Mouse (Mus musculus) hindbrain, embryonic 16.5 days (tissue): ENCODE data around the gene Sys1. TPM values are rescaled to one million over a fixed set of nuclear protein-coding genes. Genes with fewer than 3 reads are reported as not detected.
A peak's percentile ranks its signal among the peaks of the same experiment; 100 is the strongest.

Source experiments
- ATAC-seq: fragments of 200-750 bp; cut with Nextera tagmentation; 2 replicates; pipeline ENCODE4 v1.8.0; 2017; ENCODE audit warnings: moderate TSS enrichment, moderate library complexity
- H3K27ac ChIP-seq: fragments of 300-500 bp; sonication (generic); 2 replicates; pipeline ENCODE4 v1.5.1; 2014; ENCODE audit warnings: low read depth, mild to moderate bottlenecking, control low read depth, low read length, moderate library complexity
- H3K27me3 ChIP-seq: fragments of 300-500 bp; sonication (generic); replicated peaks from 2 replicates; pipeline ENCODE4 v1.6.1; 2014; ENCODE audit warnings: low read length; ENCODE audit not compliant: control insufficient read depth, insufficient read depth
- H3K36me3 ChIP-seq: fragments of 300-500 bp; sonication (generic); 2 replicates; pipeline ENCODE4 v1.6.1; 2014; ENCODE audit warnings: mild to moderate bottlenecking, low read length, moderate library complexity, mixed read lengths; ENCODE audit not compliant: control insufficient read depth, insufficient read depth
- H3K4me1 ChIP-seq: fragments of 300-500 bp; sonication (generic); 2 replicates; pipeline ENCODE4 v1.6.1; 2014; ENCODE audit warnings: low read depth, low read length; ENCODE audit not compliant: control insufficient read depth, insufficient read depth
- H3K4me2 ChIP-seq: fragments of 300-500 bp; sonication (generic); 2 replicates; pipeline ENCODE4 v1.6.1; 2014; ENCODE audit warnings: mild to moderate bottlenecking, low read length, control low read depth, moderate library complexity
- H3K4me3 ChIP-seq: fragments of 300-500 bp; sonication (generic); 2 replicates; pipeline ENCODE4 v1.5.1; 2014; ENCODE audit warnings: mild to moderate bottlenecking, low read length, control low read depth, moderate library complexity
- H3K9ac ChIP-seq: fragments of 300-500 bp; sonication (generic); 2 replicates; pipeline ENCODE4 v1.6.1; 2014; ENCODE audit warnings: low read depth, mild to moderate bottlenecking, control low read depth, low read length, moderate library complexity
- H3K9me3 ChIP-seq: fragments of 300-500 bp; sonication (generic); 2 replicates; pipeline ENCODE4 v1.6.1; 2014; ENCODE audit warnings: mild to moderate bottlenecking, low read length, moderate library complexity; ENCODE audit not compliant: control insufficient read depth
- WGBS: fragments of 180-500 bp; shearing (Covaris S2); extraction: QIAGEN DNeasy Blood & Tissue Kit; methylation state at CpG from one replicate; pipeline ENCODE4 v1.1.7; 2014; 5-methylcytosine and 5-hydroxymethylcytosine counted together
- polyA plus RNA-seq: library from polyadenylated mRNA; unstranded; fragments of >200 nt; fragmentation: Nextera tagmentation; extraction: Ambion mirVana; gene quantifications from 2 replicates; pipeline ENCODE4 v1.2.1, GENCODE M21; 2015

The Sys1 gene
- polyA plus RNA-seq, result 89.7 and 95.6 TPM in 2 replicates

DNA sequence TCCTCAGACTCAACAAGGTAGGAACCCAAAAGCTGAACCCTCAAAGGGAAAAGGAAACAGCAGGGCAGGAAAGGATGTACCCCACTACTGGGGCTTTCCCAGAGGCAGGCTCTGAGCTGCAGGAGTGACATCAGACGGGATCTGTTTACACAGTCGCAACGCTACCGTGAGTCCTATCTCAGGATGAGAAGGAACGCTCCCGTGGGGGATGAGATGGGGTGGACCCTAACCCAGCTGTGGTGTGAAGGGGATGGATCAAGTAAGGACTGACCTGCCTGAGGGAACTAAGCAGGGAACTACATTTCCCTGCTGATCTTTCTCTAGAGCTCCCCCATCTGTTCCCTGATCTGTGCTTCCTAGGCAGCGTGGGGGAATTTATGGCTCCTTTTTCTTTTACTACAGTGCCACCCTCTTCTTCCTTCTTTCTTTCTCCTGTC, at the start of gene Sys1:
Sys1 (plus strand) TSS at position 101 of the 437 bp plus-strand sequence.
- WGBS, result under 1% methylated on average over 7 of the region's 7 CpGs
- H3K27me3 ChIP-seq, result no peaks in the 10 kb centered on the region
- peak within 1 kb of the TSS; percentile 44 for H3K4me2 ChIP-seq
- H3K4me1 ChIP-seq, result peaks cover 6% of the 10 kb centered on the region
- H3K36me3 ChIP-seq, result no peaks in the 10 kb centered on the region
- no peaks in the 10 kb centered on the region for H3K9me3 ChIP-seq
- ATAC-seq, result no peak
- no peak within 1 kb of the TSS for H3K27ac ChIP-seq
- peak within 1 kb of the TSS; percentile 17; the same call in 1 of the 2 replicates for H3K4me3 ChIP-seq
- 0 out of 2 replicates have a peak within 1 kb of the TSS, but pooled peaks have one; percentile 40 for H3K9ac ChIP-seq

DNA sequence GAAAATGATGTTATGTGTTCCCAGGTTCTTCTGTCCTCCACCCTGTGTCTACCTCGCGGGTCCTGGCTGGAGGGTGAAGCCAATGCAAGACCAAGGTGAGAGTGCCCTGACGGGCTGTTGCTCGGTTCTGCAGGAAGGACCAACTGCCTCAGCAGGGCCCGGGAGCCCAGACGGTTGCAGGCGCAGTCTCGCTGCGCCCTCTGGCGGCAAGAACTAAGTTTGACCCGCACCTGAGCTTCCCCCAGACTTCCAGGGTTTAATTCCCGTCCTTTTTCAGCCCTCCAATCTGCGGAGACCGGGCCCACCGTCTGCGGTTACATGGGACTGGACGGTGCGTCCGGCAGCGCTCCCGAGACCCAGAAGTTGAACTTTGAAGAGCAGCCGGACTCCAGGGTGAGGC, 49.1 kb upstream of the Sys1 start:
- Histone ChIP-seq H3K4me2 (no peak overlapping the region), H3K27ac (no peak overlapping the region), H3K9me3 (no peaks in the 10 kb centered on the region), H3K36me3 (no peaks in the 10 kb centered on the region), H3K4me3 (no peak overlapping the region), H3K27me3 (peaks cover 54% of the 10 kb centered on the region), H3K9ac (no peak overlapping the region), H3K4me1 (peaks cover 3% of the 10 kb centered on the region; the same call in 1 of the 2 replicates)
- peak; percentile 66; the same call in 1 of the 2 replicates for ATAC-seq
- 1% methylated on average over 22 of the region's 22 CpGs for WGBS

DNA sequence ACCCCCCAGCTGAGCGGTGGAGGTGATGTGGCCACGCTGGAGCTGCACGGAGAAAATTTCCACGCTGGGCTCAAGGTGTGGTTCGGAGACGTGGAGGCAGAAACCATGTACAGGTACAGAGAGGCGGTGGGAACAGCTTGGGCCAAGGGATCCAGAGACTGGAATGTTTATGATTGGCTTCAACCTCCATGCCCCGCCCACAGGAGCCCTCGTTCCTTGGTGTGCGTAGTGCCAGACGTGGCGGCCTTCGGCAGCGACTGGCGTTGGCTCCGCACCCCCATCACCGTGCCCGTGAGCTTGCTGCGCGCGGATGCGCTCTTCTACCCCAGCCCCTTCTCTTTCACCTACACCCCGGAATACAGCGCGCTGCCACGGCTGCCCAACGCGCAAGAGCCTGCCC, 42.6 kb upstream of the Sys1 start:
- no peak overlapping the region for H3K27ac ChIP-seq
- ATAC-seq, result peak; percentile 34; the same call in 1 of the 2 replicates
- H3K27me3 ChIP-seq, result peaks cover 12% of the 10 kb centered on the region
- H3K9me3 ChIP-seq, result no peaks in the 10 kb centered on the region
- H3K4me3 ChIP-seq, result peak overlapping the region; percentile 26
- no peaks in the 10 kb centered on the region for H3K4me1 ChIP-seq
- H3K4me2 ChIP-seq, result peak overlapping the region; percentile 45
- no peaks in the 10 kb centered on the region for H3K36me3 ChIP-seq
- 33% methylated on average over 28 of the region's 28 CpGs for WGBS
- H3K9ac ChIP-seq, result peak overlapping the region; percentile 39; the same call in 1 of the 2 replicates

DNA sequence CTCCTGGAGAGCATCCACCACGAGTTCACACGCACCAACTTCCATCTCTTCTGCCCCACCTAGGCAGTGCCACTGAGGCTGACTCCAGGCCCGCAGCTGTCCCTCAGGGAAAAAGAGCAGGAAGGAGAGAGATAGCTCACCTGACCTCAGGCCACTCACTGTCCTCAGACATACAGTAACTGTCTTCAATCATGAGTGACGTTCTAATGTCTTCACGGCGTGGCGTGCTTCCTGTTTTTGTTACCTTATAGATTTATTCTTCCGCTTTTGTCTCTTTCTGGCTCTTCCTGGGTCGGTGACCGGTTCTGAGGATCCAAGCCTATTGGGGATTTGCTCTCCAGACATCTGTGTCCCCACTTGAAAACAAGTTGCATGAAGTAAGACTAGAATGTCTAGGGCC, 42.2 kb upstream of the Sys1 start:
- Histone ChIP-seq H3K36me3 (no peaks in the 10 kb centered on the region), H3K27ac (no peak overlapping the region), H3K4me1 (no peaks in the 10 kb centered on the region), H3K9ac (peak overlapping the region; percentile 39; the same call in 1 of the 2 replicates), H3K4me2 (peak overlapping the region; percentile 45), H3K27me3 (peaks cover 12% of the 10 kb centered on the region), H3K4me3 (peak overlapping the region; percentile 26), H3K9me3 (no peaks in the 10 kb centered on the region)
- ATAC-seq, result no peak
- 71% methylated on average over 10 of the region's 10 CpGs for WGBS

DNA sequence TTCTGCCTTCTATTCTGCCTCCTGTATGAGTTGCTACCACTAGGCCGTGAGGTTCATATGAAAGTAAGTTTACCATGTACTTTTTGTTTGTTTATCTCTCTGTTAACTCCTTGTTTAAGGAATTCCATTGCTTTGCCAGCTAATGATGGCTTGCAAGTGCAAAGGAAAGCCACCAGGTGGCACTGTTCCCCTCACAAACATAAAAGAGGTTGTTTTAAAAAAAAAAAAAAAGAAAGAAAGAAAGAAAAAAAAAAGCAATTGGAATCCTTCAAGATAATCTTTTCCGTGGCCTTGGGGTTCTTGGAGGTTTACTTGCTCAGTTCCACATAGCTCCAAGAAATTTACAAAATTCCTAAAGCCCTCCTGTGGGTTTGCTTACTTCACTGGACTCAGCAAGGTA, 39.6 kb upstream of the Sys1 start:
- Histone ChIP-seq H3K36me3 (no peaks in the 10 kb centered on the region), H3K9me3 (no peaks in the 10 kb centered on the region), H3K9ac (no peak overlapping the region), H3K27ac (no peak overlapping the region), H3K27me3 (0 out of 2 replicates have a peak, but pooled peaks cover 2% of the 10 kb centered on the region), H3K4me1 (no peaks in the 10 kb centered on the region), H3K4me3 (no peak overlapping the region), H3K4me2 (no peak overlapping the region)
- ATAC-seq, result no peak
- 3% methylated on average over 2 of the region's 2 CpGs for WGBS

DNA sequence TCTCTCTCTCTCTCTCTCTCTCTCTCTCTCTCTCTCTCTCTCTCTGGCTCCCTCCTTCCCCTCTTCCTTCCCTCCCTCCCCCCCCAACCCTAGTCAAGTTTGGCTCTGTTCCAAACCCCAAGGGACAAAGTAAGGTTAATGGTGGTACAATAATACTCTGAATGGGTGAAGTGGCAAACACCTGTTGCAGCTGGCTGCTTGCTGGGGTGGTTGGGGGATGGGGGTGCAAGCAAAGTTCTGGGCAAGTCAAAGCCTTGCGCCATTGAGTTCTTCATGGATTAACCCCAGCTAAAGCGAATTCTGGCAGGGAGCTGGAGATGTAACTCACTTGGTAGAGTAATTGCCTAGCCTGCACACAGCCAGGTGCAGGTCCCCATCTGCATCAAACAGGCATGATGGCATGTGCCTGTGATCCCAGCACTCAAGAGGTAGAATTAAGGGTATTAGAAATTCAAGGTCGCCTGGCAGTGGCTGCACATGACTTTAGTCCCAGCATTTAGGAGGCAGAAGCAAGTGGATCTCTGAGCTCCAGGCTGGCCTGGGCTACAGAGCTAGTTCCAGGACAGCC, 38.4 kb upstream of the Sys1 start:
- H3K4me1 ChIP-seq, result no peaks in the 10 kb centered on the region
- no peak overlapping the region for H3K27ac ChIP-seq
- H3K4me2 ChIP-seq, result no peak overlapping the region
- H3K4me3 ChIP-seq, result no peak overlapping the region
- ATAC-seq, result no peak
- H3K27me3 ChIP-seq, result 0 out of 2 replicates have a peak, but pooled peaks cover 2% of the 10 kb centered on the region
- WGBS, result 35% methylated on average over 3 of the region's 3 CpGs
- H3K36me3 ChIP-seq, result no peaks in the 10 kb centered on the region
- H3K9me3 ChIP-seq, result no peaks in the 10 kb centered on the region
- no peak overlapping the region for H3K9ac ChIP-seq

DNA sequence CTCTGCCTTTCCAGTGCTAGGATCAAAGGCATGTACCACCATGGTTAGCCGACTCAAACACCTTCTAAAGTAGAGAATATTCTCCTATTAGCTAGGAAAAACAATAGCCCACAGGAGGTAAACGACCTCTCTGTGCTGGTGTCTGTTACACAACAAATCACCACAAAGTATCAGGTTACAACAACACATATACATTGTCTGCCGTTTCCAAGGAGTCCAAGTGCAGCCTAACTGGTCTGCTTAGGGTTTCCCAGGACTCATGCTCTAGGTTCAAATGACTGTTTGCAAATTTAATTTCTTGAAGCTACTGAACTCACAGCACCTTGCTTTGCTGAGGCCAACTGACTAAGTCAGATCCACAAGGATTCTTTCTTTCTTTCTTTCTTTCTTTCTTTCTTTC, 37.3 kb upstream of the Sys1 start:
- H3K36me3 ChIP-seq, result no peaks in the 10 kb centered on the region
- H3K27me3 ChIP-seq, result no peaks in the 10 kb centered on the region
- no peaks in the 10 kb centered on the region for H3K4me1 ChIP-seq
- 5% methylated on average over 3 of the region's 3 CpGs for WGBS
- H3K4me3 ChIP-seq, result no peak overlapping the region
- H3K27ac ChIP-seq, result no peak overlapping the region
- no peak overlapping the region for H3K4me2 ChIP-seq
- H3K9me3 ChIP-seq, result no peaks in the 10 kb centered on the region
- ATAC-seq, result no peak
- no peak overlapping the region for H3K9ac ChIP-seq

DNA sequence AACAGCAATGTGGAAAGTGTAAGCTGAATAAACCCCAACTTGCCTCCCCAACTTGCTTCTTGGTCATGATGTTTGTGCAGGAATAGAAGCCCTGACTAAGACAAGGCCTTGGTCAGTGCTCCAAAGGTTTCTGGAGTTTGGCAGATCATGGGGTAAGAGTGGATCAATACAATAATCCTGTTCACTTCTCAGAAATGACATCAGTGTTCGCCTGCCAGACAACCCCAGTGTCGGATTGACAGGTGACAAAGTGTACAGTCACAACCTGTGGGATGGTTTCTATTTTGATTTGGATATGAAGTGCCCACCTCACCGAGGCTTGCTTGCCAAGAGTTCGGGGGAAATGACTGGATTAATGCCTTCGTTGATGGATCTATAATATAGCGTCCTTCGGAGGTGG, 35.5 kb upstream of the Sys1 start:
- no peak overlapping the region for H3K27ac ChIP-seq
- no peak overlapping the region for H3K9ac ChIP-seq
- H3K36me3 ChIP-seq, result no peaks in the 10 kb centered on the region
- H3K4me3 ChIP-seq, result no peak overlapping the region
- H3K4me1 ChIP-seq, result no peaks in the 10 kb centered on the region
- no peaks in the 10 kb centered on the region for H3K9me3 ChIP-seq
- WGBS, result 92% methylated on average over 7 of the region's 7 CpGs
- H3K4me2 ChIP-seq, result no peak overlapping the region
- no peak for ATAC-seq
- H3K27me3 ChIP-seq, result no peaks in the 10 kb centered on the region

DNA sequence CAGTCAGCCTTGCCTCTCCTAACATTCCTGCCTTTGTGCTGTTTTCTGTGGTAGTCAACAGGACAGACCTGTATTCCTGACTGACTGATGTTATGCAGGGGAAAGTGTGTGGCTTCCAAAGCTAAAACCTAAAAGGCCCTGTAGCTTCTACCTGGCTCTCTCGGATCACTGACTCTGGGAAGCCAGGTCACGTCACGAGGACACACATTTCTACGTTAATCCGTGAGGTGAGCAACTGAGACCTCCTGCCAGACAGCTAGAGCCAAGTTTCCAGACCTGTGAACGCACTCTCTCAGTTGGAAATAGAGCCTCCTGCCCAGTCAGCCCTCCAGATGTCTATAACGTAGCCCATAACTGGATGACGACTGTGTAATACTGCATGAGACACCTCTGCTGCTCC, 34.8 kb upstream of the Sys1 start:
- Histone ChIP-seq H3K9me3 (no peaks in the 10 kb centered on the region), H3K9ac (no peak overlapping the region), H3K4me3 (no peak overlapping the region), H3K4me1 (no peaks in the 10 kb centered on the region), H3K36me3 (no peaks in the 10 kb centered on the region), H3K27me3 (no peaks in the 10 kb centered on the region), H3K27ac (no peak overlapping the region), H3K4me2 (no peak overlapping the region)
- ATAC-seq, result no peak
- 85% methylated on average over 8 of the region's 8 CpGs for WGBS
